Mouse (Mus musculus) urinary bladder, postnatal 36 days (tissue): ENCODE measurements at regions not wholly inside any gene's neighbourhood (a gene's known extent, or its start where the extent isn't known, plus 50 kb on each side); places are given as distances from the start of the nearest gene placed in this dataset.

Experiments
- DNase-seq, 2 experiments: peaks; one replicate each; pipeline ENCODE4 v3.0.0; 2022; ENCODE audit warnings: low spot score in 2 of 2, mixed read lengths in 1 of 2

- DNase-seq: no peak
Observed at GRCm38 (mm10) chr2:168338382-168338781, 56.8 kb upstream of the Kcng1 start.

- peak in 1 of 2 experiments; percentile 9 for DNase-seq
Observed at GRCm38 (mm10) chr2:168337611-168338010, 56.1 kb upstream of the Kcng1 start.

- no peak for DNase-seq
Observed at GRCm38 (mm10) chr2:168335739-168336385, 54.3 kb upstream of the Kcng1 start.

GRCm38 (mm10) chr2:168334241-168334588 lies 52.7 kb upstream of the Kcng1 start:
- no peak for DNase-seq

GRCm38 (mm10) chr2:168333552-168334240 lies 52.2 kb upstream of the Kcng1 start:
- no peak for DNase-seq

- DNase-seq: no peak
Observed at GRCm38 (mm10) chr2:168332972-168333371, 51.4 kb upstream of the Kcng1 start.
